Mouse (Mus musculus) CD4-positive, CD25-positive, alpha-beta regulatory T cell, adult 2 months (primary cell): ENCODE results near the gene Nat8f4.
"Not testable (repeated sequence)": the region's sequence is repeated elsewhere in the genome, so short reads cannot be mapped to it uniquely, and the experiment has no call there.

Experiments
- DNase-seq: peaks from one replicate; pipeline ENCODE4 v3.0.0-alpha.2; 2012; ENCODE audit warnings: low read depth, low spot score

Gene Nat8f4

GRCm38 (mm10) chr6:85898596-85899475 lies 5.8 kb downstream of the Nat8f4 start:
- DNase-seq = not testable (repeated sequence)

GRCm38 (mm10) chr6:85895061-85895648 lies 9.5 kb downstream of the Nat8f4 start:
- peak; percentile 23 for DNase-seq

GRCm38 (mm10) chr6:85888961-85889360 lies 15.7 kb downstream of the Nat8f4 start:
- no peak for DNase-seq

- DNase-seq = no peak
Observed at GRCm38 (mm10) chr6:85884311-85884710, 20.4 kb downstream of the Nat8f4 start.

GRCm38 (mm10) chr6:85883246-85883645 lies 21.4 kb downstream of the Nat8f4 start:
- DNase-seq = not testable (repeated sequence)

- DNase-seq = not testable (repeated sequence)
Observed at GRCm38 (mm10) chr6:85869006-85869405, 35.7 kb downstream of the Nat8f4 start, which contains the start of gene Nat8f2. Nat8f2 (minus strand) TSS chr6:85869158.

- no peak for DNase-seq
Observed at GRCm38 (mm10) chr6:85867726-85868690, 36.7 kb downstream of the Nat8f4 start.

- DNase-seq = not testable (repeated sequence)
Observed at GRCm38 (mm10) chr6:85866995-85867394, 37.7 kb downstream of the Nat8f4 start.

- not testable (repeated sequence) for DNase-seq
Observed at GRCm38 (mm10) chr6:85866166-85866565, 38.5 kb downstream of the Nat8f4 start.

- not testable (repeated sequence) for DNase-seq
Observed at GRCm38 (mm10) chr6:85864900-85865639, 39.6 kb downstream of the Nat8f4 start.

- no peak for DNase-seq
Observed at GRCm38 (mm10) chr6:85863840-85864239, 40.8 kb downstream of the Nat8f4 start.

GRCm38 (mm10) chr6:85863136-85863535 lies 41.5 kb downstream of the Nat8f4 start:
- no peak for DNase-seq

GRCm38 (mm10) chr6:85862565-85862964 lies 42.1 kb downstream of the Nat8f4 start:
- DNase-seq = no peak

- no peak for DNase-seq
Observed at GRCm38 (mm10) chr6:85861247-85861646, 43.4 kb downstream of the Nat8f4 start.

- no peak for DNase-seq
Observed at GRCm38 (mm10) chr6:85856194-85856678, 48.4 kb downstream of the Nat8f4 start.

GRCm38 (mm10) chr6:85853481-85853880 lies 51.2 kb downstream of the Nat8f4 start:
- no peak for DNase-seq

GRCm38 (mm10) chr6:85851062-85851773 lies 53.5 kb downstream of the Nat8f4 start:
- no peak for DNase-seq

GRCm38 (mm10) chr6:85849240-85849639 lies 55.4 kb downstream of the Nat8f4 start:
- DNase-seq = no peak
